Mouse (Mus musculus) fibroblast of lung, adult 2 months (primary cell): ENCODE data around the gene B3galt5.
"Not testable (repeated sequence)": the region's sequence is repeated elsewhere in the genome, so short reads cannot be mapped to it uniquely, and the experiment has no call there.

ENCODE experiments used
- DNase-seq: peaks from one replicate; pipeline ENCODE4 v3.0.0-alpha.2; 2011; ENCODE audit warnings: low read depth

The B3galt5 gene

GRCm38 (mm10) chr16:96271736-96272135 lies 36.1 kb downstream of the B3galt5 start:
- DNase-seq = no peak

GRCm38 (mm10) chr16:96272929-96273619 lies 37.5 kb downstream of the B3galt5 start:
- no peak for DNase-seq

- no peak for DNase-seq
These were observed 41.0 kb downstream of the B3galt5 start for GRCm38 (mm10) chr16:96276596-96276995.

- no peak for DNase-seq
These were observed 43.1 kb downstream of the B3galt5 start for GRCm38 (mm10) chr16:96278491-96279224.

- DNase-seq = no peak
These were observed 45.4 kb downstream of the B3galt5 start for GRCm38 (mm10) chr16:96280719-96281605.

- DNase-seq = no peak
These were observed 47.0 kb downstream of the B3galt5 start for GRCm38 (mm10) chr16:96282566-96282965.

GRCm38 (mm10) chr16:96291885-96292284 lies 56.3 kb downstream of the B3galt5 start:
- DNase-seq = no peak

GRCm38 (mm10) chr16:96292530-96293173 lies 57.1 kb downstream of the B3galt5 start:
- no peak for DNase-seq

GRCm38 (mm10) chr16:96298075-96298474 lies 62.5 kb downstream of the B3galt5 start:
- no peak for DNase-seq

- DNase-seq = no peak
These were observed 63.0 kb downstream of the B3galt5 start for GRCm38 (mm10) chr16:96298574-96298973.

GRCm38 (mm10) chr16:96303356-96303755 lies 67.8 kb downstream of the B3galt5 start:
- DNase-seq = no peak

GRCm38 (mm10) chr16:96304438-96304837 lies 68.8 kb downstream of the B3galt5 start:
- no peak for DNase-seq

GRCm38 (mm10) chr16:96306905-96307304 lies 71.3 kb downstream of the B3galt5 start:
- DNase-seq = no peak

GRCm38 (mm10) chr16:96317803-96318202 lies 82.2 kb downstream of the B3galt5 start:
- no peak for DNase-seq

- DNase-seq = no peak
These were observed 87.1 kb downstream of the B3galt5 start for GRCm38 (mm10) chr16:96322739-96323138.

- no peak for DNase-seq
These were observed 87.6 kb downstream of the B3galt5 start for GRCm38 (mm10) chr16:96323166-96323565.

GRCm38 (mm10) chr16:96326110-96326999 lies 90.8 kb downstream of the B3galt5 start:
- no peak for DNase-seq

- DNase-seq = not testable (repeated sequence)
These were observed 91.7 kb downstream of the B3galt5 start for GRCm38 (mm10) chr16:96327251-96327650.

GRCm38 (mm10) chr16:96339570-96339969 lies 104.0 kb downstream of the B3galt5 start:
- DNase-seq = no peak

- DNase-seq = no peak
These were observed 105.7 kb downstream of the B3galt5 start for GRCm38 (mm10) chr16:96341269-96341668.

- no peak for DNase-seq
These were observed 106.3 kb downstream of the B3galt5 start for GRCm38 (mm10) chr16:96341945-96342344.
